Mouse (Mus musculus): Measurements from ENCODE around the gene Slc16a10. TPM values are rescaled to one million over a fixed set of nuclear protein-coding genes. Genes with fewer than 3 reads are reported as not detected.

Slc16a10 gene
- polyA plus RNA-seq, 1 experiment from 2014 or later: 93.9 TPM

DNA sequence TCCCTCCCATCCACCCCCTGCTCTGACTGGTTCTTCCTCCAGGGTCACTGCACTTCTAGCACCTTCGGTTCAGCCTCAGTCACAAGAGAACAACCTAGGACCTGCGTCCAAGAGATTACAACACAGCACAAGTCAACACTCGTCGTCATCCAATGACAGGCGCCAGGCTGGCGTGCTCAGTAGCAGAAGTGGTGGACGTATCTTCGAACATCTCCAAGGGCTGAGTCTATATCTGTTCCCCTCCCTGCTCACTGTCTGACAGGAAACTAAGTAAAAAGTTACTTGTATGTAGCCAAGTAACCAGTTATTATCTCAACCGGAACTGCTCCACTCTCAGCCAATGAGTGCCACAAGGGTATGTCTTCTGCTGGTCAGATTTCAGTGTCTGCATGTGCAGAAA, 16.9 kb downstream of the Slc16a10 start:
- no peaks in the 10 kb centered on the region for H3K27me3 ChIP-seq (replicated peaks)
- H3K4me1 ChIP-seq: peaks cover 86% of the 10 kb centered on the region
- peak; percentile 99 for ATAC-seq
- H3K9ac ChIP-seq: peak overlapping the region; percentile 61
- peak overlapping the region; percentile 72 for H3K4me2 ChIP-seq
- 22% methylated on average over 9 of the region's 9 CpGs for WGBS (ENCODE audit: insufficient replicate concordance)
- H3K9me3 ChIP-seq (replicated peaks): no peaks in the 10 kb centered on the region
- peak overlapping the region; percentile 40 for H3K4me3 ChIP-seq
- peak overlapping the region; percentile 98 for H3K27ac ChIP-seq
- H3K36me3 ChIP-seq: peaks cover 55% of the 10 kb centered on the region

DNA sequence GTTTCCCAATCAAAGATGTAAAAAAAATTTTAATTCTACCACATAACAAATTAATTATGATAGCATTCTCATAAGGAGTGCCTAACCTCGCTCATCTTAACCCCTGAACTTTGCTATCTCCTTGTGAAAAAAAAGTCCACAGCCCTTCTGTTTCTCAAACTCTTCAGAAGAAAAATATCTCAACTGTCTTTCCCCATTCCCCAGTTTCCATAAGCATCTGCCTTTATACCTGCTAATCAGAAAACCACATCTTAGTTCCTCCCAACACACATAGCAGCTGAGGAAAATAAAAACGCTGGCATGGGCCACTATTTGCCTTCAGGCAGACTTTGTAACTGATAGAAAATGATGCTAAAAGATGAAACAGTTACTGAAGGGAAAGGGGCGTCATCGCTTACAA, 17.5 kb downstream of the Slc16a10 start:
- H3K9ac ChIP-seq: peak overlapping the region; percentile 51
- no peaks in the 10 kb centered on the region for H3K27me3 ChIP-seq (replicated peaks)
- WGBS (ENCODE audit: insufficient replicate concordance): 45% methylated on average over 4 of the region's 4 CpGs
- peak overlapping the region; percentile 27 for H3K4me3 ChIP-seq
- peaks cover 49% of the 10 kb centered on the region for H3K36me3 ChIP-seq
- no peak for ATAC-seq
- peaks cover 80% of the 10 kb centered on the region for H3K4me1 ChIP-seq
- peak overlapping the region; percentile 72 for H3K4me2 ChIP-seq
- no peaks in the 10 kb centered on the region for H3K9me3 ChIP-seq (replicated peaks)
- H3K27ac ChIP-seq: peak overlapping the region; percentile 98

GRCm38 (mm10) chr10:40124096-40124495, 18.0 kb downstream of the Slc16a10 start:
- no peak for ATAC-seq

DNA sequence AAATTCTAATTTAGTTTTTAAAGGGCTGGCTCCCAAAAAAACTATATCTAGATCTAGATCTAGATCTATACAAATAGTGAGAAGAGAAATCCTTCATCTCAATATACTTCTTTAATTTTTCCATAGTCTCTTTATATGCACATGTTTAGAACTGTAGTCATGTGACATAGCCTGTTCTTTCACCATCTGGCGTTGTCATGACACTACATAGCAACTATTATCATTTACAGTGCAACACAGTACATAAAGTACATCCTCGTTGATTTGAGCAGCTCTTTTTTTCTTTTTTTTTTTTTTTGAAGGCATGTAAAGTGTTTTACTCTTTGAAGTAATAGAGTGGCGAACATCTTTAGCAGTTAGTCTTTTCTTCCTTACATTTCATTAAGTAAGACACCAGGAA, 22.6 kb downstream of the Slc16a10 start:
- Histone ChIP-seq H3K4me2 (no peak overlapping the region), H3K27ac (no peak overlapping the region), H3K9ac (no peak overlapping the region), H3K36me3 (peaks cover 64% of the 10 kb centered on the region), H3K4me1 (peaks cover 41% of the 10 kb centered on the region), H3K9me3 (replicated peaks) (no peaks in the 10 kb centered on the region), H3K27me3 (replicated peaks) (no peaks in the 10 kb centered on the region), H3K4me3 (no peak overlapping the region)
- WGBS (ENCODE audit: insufficient replicate concordance): 75% methylated on average over 3 of the region's 3 CpGs
- ATAC-seq: no peak

More at GRCm38 (mm10) chr10:40124096-40124495, 18.0 kb downstream of the Slc16a10 start:
- Histone ChIP-seq H3K4me3 (no peak overlapping the region), H3K27ac (peak overlapping the region; percentile 98), H3K36me3 (peaks cover 45% of the 10 kb centered on the region), H3K9ac (peak overlapping the region; percentile 51; the same call in 1 of the 2 replicates), H3K4me1 (peaks cover 75% of the 10 kb centered on the region), H3K9me3 (replicated peaks) (no peaks in the 10 kb centered on the region), H3K27me3 (replicated peaks) (no peaks in the 10 kb centered on the region), H3K4me2 (peak overlapping the region; percentile 72)
- WGBS (ENCODE audit: insufficient replicate concordance): 83% methylated on average over 2 of the region's 2 CpGs

DNA sequence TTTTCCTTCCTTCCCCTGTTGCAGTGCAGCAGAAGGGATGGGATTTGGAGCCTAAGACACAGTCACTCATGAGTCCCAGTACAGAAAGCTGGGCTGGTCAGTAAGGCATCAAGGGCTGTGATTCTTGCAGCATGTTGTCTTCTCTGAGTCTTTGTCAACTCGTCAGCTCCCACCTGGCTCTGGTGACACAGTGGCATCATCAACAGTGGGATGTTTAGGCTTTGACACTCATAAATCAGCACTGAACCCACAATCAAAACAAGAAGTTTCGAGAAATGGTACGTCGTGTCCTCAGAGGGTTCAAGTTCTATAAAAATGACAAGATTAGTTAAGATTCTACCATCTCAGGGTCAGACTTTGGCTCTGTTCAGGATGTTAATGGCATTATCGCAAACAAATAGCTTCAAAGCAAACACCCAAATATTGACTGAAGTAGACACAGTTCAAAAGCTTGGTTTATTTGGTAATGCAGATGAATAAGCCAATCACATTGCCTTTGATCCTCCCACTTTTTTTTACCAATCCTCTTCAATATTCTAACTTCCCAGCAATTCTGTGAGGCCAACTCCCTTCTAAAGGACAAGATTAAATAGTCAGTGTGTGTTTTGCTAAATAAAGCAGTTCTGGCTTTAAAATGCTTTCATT, 23.2 kb downstream of the Slc16a10 start:
- Histone ChIP-seq H3K4me3 (no peak overlapping the region), H3K9ac (no peak overlapping the region), H3K36me3 (peaks cover 61% of the 10 kb centered on the region), H3K4me2 (no peak overlapping the region), H3K4me1 (peaks cover 41% of the 10 kb centered on the region), H3K9me3 (replicated peaks) (no peaks in the 10 kb centered on the region), H3K27ac (no peak overlapping the region), H3K27me3 (replicated peaks) (no peaks in the 10 kb centered on the region)
- WGBS (ENCODE audit: insufficient replicate concordance): 89% methylated on average over 5 of the region's 5 CpGs
- no peak for ATAC-seq

DNA sequence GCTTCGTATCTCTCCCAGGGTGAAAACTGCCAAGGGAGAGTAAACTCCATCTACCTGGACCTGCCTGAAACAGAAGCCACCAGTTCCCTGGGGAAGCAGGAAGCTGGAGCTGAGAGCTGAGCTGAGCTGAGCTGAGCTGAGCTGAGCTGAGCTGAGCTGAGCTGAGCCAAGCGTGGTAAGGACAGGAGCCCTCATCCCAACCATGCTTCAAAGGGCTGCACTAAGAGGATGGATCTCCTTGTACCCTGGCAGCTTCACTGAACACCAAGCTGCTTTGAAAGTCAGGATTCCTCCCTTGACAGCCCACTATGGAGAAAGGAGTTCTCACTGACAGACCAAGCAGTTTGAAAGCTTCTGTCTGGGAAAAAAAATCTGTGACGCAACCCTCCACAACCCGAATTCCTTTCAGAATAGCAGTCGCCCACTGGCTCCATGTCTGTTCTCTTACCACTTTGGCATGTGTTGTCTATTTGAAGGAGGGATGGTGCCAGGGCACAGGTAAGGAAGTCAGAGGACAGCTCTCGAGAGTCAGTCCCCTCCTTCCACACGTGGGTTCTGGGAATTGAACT, 28.5 kb downstream of the Slc16a10 start:
- H3K27ac ChIP-seq: peak overlapping the region; percentile 33; the same call in 1 of the 2 replicates
- H3K9me3 ChIP-seq (replicated peaks): no peaks in the 10 kb centered on the region
- H3K4me3 ChIP-seq: no peak overlapping the region
- H3K4me1 ChIP-seq: peaks cover 58% of the 10 kb centered on the region
- no peaks in the 10 kb centered on the region for H3K27me3 ChIP-seq (replicated peaks)
- 73% methylated on average over 7 of the region's 7 CpGs for WGBS (ENCODE audit: insufficient replicate concordance)
- no peak for ATAC-seq
- H3K9ac ChIP-seq: no peak overlapping the region; the same call in 1 of the 2 replicates
- no peak overlapping the region for H3K4me2 ChIP-seq
- H3K36me3 ChIP-seq: peaks cover 42% of the 10 kb centered on the region

DNA sequence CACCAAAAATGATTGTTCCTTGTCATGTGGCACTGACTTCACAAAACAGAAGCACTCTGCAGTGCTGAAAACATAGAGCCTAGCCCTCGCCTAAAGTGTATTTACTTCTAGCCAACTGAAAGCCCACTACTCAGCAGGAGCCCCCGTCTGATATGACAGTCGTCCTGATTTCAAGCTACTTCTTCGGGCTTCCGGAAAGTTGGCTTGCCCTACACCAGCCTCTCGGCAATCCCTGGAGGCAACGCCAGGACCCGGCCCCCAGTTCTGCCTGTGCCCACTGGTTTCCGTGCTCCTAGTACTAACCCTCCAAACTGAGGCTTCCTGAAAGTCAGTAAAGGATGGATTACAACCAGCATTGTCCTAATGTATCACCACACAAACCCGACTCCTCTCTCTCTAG, 29.8 kb downstream of the Slc16a10 start:
- 83% methylated on average over 10 of the region's 10 CpGs for WGBS (ENCODE audit: insufficient replicate concordance)
- no peak for ATAC-seq
- Histone ChIP-seq H3K4me2 (no peak overlapping the region), H3K27me3 (replicated peaks) (no peaks in the 10 kb centered on the region), H3K4me3 (no peak overlapping the region), H3K36me3 (peaks cover 29% of the 10 kb centered on the region), H3K27ac (no peak overlapping the region), H3K9me3 (replicated peaks) (no peaks in the 10 kb centered on the region), H3K4me1 (peaks cover 62% of the 10 kb centered on the region), H3K9ac (no peak overlapping the region)

DNA sequence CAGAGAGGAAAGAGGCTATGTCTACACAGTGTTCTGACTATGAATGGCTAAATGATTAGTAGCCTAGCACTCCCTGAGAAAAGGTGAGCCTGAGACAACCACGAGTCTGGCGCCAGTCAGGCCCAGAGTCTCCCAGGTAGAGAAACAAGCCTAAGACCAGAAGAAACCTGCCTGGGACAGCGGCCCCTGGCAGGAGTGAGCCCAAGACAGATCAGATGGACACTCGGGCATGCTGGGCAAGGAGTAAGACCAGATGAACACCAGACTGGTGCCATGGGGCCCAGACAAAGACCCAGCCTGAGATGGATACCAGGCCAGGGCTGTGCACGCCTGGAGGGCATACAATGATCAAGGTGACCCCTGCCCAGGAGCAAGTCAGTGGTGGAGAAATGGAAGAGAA, 32.5 kb downstream of the Slc16a10 start:
- Histone ChIP-seq H3K27me3 (replicated peaks) (no peaks in the 10 kb centered on the region), H3K36me3 (peaks cover 12% of the 10 kb centered on the region), H3K4me1 (peaks cover 87% of the 10 kb centered on the region), H3K4me2 (no peak overlapping the region), H3K9ac (no peak overlapping the region), H3K9me3 (replicated peaks) (no peaks in the 10 kb centered on the region), H3K27ac (no peak overlapping the region), H3K4me3 (no peak overlapping the region)
- no peak for ATAC-seq
- 78% methylated on average over 5 of the region's 5 CpGs for WGBS (ENCODE audit: insufficient replicate concordance)

GRCm38 (mm10) chr10:40108992-40109391, 33.1 kb downstream of the Slc16a10 start:
- no peaks in the 10 kb centered on the region for H3K9me3 ChIP-seq (replicated peaks)
- ATAC-seq: no peak
- WGBS (ENCODE audit: insufficient replicate concordance): 83% methylated on average over 8 of the region's 8 CpGs

DNA sequence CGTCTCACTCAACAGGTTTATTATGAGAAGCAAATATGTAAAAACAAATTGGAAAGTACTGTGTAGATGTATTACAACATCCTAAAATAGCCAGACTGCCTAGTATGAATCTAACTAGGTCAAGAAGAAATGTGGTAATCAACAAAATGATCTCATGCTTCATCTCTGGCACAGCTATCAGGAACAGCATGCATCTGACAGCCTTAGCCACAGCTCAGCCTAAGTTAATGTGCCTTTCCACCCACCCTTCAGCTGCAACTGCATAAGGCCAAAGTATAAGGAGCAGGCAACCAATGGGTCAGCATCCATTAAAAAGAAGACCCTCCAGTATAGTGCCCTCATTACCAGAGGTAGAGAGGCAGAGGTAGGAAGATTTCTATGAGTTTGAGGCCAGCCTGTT, 34.1 kb downstream of the Slc16a10 start:
- Histone ChIP-seq H3K36me3 (peaks cover 13% of the 10 kb centered on the region), H3K4me3 (no peak overlapping the region), H3K9me3 (replicated peaks) (no peaks in the 10 kb centered on the region), H3K27me3 (replicated peaks) (no peaks in the 10 kb centered on the region), H3K9ac (no peak overlapping the region), H3K4me1 (peaks cover 85% of the 10 kb centered on the region), H3K4me2 (no peak overlapping the region), H3K27ac (no peak overlapping the region)
- WGBS (ENCODE audit: insufficient replicate concordance): 84% methylated on average over 1 of the region's 1 CpGs
- no peak for ATAC-seq

More at GRCm38 (mm10) chr10:40108992-40109391, 33.1 kb downstream of the Slc16a10 start:
- no peak overlapping the region for H3K9ac ChIP-seq
- H3K4me1 ChIP-seq: peaks cover 85% of the 10 kb centered on the region
- H3K36me3 ChIP-seq: peaks cover 10% of the 10 kb centered on the region
- H3K27me3 ChIP-seq (replicated peaks): no peaks in the 10 kb centered on the region
- no peak overlapping the region for H3K4me3 ChIP-seq
- no peak overlapping the region for H3K27ac ChIP-seq
- H3K4me2 ChIP-seq: no peak overlapping the region

- H3K4me3 ChIP-seq: no peak overlapping the region
- H3K9me3 ChIP-seq (replicated peaks): no peaks in the 10 kb centered on the region
- peak overlapping the region; percentile 36; the same call in 1 of the 2 replicates for H3K27ac ChIP-seq
- H3K4me2 ChIP-seq: no peak overlapping the region
- H3K9ac ChIP-seq: no peak overlapping the region
- H3K4me1 ChIP-seq: peaks cover 70% of the 10 kb centered on the region
- no peaks in the 10 kb centered on the region for H3K27me3 ChIP-seq (replicated peaks)
- peaks cover 6% of the 10 kb centered on the region for H3K36me3 ChIP-seq
- 32% methylated on average over 1 of the region's 1 CpGs for WGBS (ENCODE audit: insufficient replicate concordance)
- no peak for ATAC-seq
Measured at GRCm38 (mm10) chr10:40105174-40105573, 36.9 kb downstream of the Slc16a10 start.

GRCm38 (mm10) chr10:40103790-40104189, 38.3 kb downstream of the Slc16a10 start:
- ATAC-seq: no peak
- Histone ChIP-seq H3K9me3 (replicated peaks) (no peaks in the 10 kb centered on the region), H3K36me3 (peaks cover 9% of the 10 kb centered on the region), H3K4me3 (no peak overlapping the region), H3K9ac (no peak overlapping the region), H3K4me2 (no peak overlapping the region), H3K27me3 (replicated peaks) (no peaks in the 10 kb centered on the region), H3K27ac (no peak overlapping the region), H3K4me1 (peaks cover 61% of the 10 kb centered on the region)
- 62% methylated on average over 5 of the region's 5 CpGs for WGBS (ENCODE audit: insufficient replicate concordance)

Measured in liver, embryonic 12.5 days (tissue).